Mouse (Mus musculus): ENCODE results near the gene Apoc1. TPM values are rescaled to one million over a fixed set of nuclear protein-coding genes. Genes with fewer than 3 reads are reported as not detected.

The Apoc1 gene
- 1 to 10 TPM; 4.8 to 7.5 TPM for total RNA-seq (2021)

DNA sequence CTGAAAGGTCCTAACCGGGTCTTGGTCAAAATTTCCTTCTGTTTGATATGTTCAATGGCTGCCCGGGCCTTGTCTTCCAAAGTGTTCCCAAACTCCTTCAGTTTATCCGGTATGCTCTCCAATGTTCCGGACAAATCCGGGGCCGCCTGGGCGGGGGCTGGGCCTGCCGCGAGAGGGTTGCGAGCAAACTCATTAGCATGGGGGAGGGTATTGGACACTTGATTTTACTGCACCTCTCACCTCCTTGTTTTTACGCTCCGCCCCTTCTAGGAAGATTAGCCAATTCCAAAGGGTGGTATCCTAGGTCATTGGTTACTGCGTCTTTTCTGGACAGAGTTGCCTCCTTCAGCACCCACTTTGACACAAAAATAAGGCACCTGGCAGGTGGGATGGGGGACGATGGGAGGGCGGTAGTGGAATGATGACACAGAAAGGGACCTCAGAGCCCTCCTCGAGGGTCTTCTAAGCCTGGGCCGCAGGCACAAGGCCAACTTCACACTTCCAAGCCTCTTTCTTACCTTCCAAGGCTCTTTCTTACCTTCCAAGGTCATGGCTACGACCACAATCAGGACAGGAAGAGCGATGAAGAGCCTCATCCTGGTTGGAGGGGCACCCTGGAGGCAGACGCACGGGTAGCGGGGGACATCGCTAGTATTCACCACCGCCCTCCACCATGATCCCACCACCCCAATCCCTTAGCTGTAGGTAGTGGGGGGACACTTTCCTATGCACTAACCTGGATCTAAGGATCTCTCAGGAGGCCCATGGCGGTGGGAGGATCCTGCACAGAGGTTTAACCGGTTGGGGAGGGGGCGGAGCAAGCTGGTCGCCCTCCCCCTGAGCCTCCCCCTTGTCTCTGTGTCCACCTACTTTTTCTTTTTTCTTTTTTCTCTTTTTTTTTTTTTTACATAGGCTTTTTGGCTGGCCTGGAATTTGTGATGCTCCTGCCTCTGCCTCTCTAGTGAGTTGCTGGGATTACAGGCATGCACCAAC lies at the start of gene Apoc1:
Gene Apoc1 (minus strand): TSS at position 788 of the 993 bp plus-strand sequence.
- no peak for DNase-seq (ENCODE audit: extremely low spot score in 1 of 2, low spot score in 1 of 2)

GRCm38 (mm10) chr7:19741329-19742031 lies 49.0 kb upstream of the Apoc1 start:
- no peak for DNase-seq (ENCODE audit: extremely low spot score in 1 of 2, low spot score in 1 of 2)

DNA sequence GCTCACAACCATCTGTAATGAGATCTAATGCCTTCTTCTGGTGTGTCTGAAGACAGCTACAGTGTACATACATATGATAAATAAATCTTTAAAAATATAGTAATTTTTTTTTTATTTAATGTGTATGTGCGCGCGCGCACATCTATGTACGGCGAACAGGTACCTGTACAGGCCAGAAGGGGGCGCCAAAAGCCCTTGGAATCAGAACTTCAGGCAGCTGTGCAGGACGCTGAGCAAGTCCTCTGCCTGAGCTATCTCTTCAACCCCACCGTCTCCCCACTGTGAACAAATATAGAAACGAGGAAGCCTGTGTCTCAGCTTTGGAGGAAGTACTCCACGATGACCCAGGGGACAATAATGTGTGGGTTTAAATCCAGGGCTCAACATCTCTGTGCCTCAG lies 47.8 kb upstream of the Apoc1 start:
- no peak for DNase-seq (ENCODE audit: extremely low spot score in 1 of 2, low spot score in 1 of 2)

DNA sequence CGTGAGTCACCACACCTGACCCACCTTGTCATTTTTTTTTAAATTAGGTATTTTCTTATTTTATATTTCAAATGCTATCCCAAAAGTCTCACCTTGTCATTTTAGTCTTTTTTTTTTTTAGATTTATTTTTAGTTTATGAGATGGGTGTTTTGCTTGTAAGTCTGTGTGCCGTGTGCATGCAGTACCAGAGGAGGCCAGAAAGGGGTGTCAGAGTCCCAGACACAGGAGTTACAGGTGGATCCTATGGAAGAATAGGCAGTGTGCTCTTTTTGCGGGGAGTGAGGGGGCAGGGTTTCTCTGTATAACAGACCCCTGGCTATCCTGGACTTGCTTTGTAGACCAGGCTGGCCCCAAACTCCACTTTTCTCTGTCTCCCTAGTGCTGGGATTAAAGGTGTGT lies 46.3 kb upstream of the Apoc1 start:
- DNase-seq (ENCODE audit: extremely low spot score in 1 of 2, low spot score in 1 of 2) = no peak

DNA sequence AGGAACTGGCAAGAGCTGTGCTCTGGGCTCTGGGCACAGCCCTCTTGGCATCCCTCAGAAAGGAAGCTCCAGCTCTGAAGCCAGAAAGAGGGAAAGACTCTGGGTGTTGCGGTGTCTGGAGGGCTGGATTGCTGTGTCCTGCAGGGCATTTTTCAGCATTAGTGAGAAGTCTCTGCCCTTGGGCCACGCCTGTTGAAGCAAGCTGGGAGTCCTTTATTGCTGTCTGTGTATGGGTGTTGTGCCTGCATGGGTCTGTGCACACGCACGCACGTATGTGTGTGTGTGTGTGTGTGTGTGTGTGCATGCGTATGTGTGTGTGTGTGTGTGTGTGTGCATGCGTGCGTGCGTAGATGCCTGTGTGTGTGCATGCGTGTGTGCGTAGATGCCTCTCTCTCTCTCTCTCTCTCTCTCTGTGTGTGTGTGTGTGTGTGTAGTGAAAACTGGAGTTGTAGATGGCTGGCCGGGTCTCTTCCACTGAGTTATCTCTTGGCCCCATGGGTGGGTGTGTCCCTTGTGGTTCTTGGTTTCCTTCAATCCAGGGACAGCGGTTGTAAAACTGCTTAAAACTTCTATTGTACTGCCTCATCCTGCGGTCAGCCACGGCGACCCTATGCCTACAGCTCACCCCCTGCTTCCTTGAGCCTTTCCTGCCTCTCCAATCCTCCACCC lies 44.1 kb upstream of the Apoc1 start:
- no peak for DNase-seq (ENCODE audit: extremely low spot score in 1 of 2, low spot score in 1 of 2)

DNA sequence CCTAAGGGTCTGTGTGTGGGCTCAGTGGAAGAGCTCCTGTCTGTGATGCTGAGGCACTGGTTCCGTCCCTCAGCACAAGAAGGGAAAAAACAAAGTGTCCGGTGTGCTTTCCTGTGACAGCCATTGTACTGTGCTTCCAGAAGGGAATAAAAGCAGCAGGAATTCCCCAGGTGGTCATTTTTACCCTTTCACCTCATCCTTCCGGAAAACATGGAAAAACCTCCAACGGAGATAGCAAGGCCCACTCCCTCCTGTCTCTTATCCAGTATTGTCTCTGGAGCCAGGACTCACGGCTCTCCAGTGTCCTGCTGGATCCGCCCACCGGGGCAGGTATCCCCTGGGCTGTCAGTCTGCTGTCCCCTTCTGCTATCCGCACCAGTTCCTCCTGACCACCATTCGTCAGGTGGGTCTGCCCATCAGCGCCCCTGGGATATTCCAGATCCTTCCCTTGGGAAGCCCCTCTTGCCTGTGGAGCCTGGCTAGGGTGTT lies 41.8 kb upstream of the Apoc1 start:
- DNase-seq (ENCODE audit: extremely low spot score in 1 of 2, low spot score in 1 of 2) = no peak

DNA sequence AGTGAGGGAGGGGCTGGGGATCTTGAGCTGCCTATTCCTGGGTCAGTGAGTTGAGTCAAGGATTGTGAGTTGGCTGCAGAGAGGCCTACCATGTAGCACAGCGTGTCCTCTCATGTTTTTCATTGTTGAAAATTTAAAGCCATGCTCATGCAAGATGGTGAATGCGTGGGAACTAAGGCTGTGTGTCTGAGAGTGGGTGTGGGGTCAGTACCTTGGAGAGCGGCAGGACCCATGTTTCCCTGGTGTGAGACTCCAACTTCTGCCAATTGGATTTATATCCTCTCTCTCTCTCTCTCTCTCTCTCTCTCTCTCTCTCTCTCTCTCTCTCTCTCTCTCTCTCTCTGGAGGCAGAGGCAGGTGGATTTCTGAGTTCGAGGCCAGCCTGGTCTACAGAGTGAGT lies 34.1 kb upstream of the Apoc1 start:
- no peak for DNase-seq (ENCODE audit: extremely low spot score in 1 of 2, low spot score in 1 of 2)

DNA sequence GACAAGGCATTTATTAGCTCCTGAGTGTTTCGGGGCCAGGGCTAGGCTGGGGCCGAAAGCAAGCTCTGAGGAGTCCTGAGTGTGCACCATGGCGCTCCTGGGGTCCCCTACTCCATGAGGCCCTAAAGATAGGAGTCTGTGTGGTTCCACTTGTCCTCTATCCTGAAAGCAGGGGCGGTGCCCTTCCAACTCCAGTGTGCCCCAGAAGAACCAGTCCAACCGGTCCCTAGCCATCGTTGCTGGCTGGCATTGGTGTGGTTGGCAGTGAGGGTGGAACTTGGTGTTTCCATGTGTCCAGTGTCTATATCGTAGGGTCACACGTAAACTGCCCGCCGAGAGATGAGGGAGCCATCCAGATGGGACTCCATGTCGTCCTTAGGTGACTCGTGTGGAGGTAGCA lies 31.7 kb upstream of the Apoc1 start:
- no peak for DNase-seq (ENCODE audit: extremely low spot score in 1 of 2, low spot score in 1 of 2)

DNA sequence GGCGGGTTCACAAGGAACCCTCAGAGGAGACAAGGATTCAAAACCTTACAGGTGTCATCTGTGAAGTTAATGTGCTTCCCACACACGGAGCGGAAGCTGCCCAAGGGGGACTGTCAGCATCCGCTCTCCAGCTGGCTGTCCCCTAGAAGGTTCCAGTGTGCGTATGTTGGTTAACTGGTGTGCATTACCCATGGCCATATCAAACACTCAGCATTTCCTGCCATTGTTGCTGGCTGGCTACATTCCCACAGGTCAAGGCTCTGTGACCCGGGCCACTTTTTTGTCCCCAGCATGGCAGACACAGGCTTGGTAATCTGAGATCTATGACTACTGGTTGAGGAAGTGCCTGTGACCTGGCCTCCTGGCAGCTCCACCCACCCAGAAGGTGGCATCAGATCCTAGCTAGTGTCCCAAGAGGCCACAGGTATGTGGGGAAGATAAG lies 30.3 kb upstream of the Apoc1 start:
- no peak for DNase-seq (ENCODE audit: extremely low spot score in 1 of 2, low spot score in 1 of 2)

DNA sequence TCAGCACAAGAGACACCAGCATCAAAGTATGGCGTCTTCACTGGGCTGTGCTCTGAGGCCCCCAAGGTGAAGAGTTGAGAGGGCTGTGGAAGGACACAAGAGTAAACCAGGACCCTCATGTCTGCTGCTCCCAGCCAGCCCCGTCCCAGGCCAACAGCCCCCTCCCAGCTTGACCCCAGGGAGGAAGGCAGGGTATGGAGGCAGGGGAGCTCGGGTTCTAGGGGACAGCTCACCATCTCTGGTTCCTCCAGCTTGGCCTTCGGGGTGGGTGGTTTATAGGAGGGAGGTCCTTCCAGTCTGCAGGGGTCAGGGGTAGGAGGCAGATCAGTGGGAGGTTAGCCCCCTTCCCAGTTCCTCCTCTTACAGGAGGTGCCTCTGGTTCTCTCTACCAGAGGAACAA lies 26.7 kb upstream of the Apoc1 start:
- DNase-seq (ENCODE audit: extremely low spot score in 1 of 2, low spot score in 1 of 2) = no peak

DNA sequence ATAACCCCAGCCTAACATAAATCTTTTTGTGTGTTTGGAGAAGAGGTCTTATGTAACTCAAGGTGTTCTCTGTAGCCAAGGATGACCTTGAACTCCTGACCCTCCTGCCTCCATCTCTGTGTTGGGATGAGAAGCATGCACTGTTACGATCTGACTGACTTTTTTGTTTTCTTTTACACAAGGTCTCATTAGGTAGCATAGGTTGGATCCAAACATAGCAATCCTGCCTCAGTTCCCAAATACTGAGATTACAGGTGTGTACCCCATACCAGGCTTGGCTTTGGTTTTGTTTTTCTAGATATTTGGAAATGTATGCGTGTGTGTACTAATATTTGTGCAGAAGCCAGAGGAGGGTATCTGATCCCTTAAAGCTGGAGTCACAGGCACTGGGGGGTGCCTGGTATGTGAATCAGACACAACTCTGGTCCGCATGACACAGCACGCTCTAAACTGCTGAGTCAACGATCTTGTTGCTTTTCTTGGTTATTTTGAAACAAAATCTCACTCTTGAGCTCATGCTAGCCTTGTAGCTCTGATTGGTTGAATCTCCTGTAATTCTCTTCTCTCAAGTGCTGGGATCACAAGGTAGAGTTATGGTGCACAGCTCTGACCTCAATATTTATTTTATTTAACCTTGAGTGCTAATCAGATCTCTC lies 26.0 kb upstream of the Apoc1 start:
- no peak for DNase-seq (ENCODE audit: extremely low spot score in 1 of 2, low spot score in 1 of 2)

DNA sequence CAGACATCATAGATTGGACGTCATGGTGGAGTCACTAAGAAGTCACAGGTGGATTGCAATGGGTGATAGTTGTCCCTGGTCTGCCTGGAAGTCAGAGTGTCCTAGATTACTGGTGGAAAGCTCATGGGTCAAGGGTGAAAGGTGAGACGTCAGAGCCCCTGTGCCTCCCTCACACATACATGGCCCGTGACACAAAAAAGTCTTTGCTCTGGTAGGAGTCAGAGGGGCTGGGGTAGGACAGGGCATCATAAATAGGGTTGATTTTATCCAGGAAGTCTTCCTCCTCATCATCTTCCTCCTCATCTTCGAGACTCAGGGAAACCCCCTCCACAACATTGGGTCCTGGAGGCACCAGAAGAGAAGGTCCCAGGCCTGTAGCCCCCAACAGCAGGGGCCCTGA lies 24.9 kb upstream of the Apoc1 start:
- no peak for DNase-seq (ENCODE audit: extremely low spot score in 1 of 2, low spot score in 1 of 2)

DNA sequence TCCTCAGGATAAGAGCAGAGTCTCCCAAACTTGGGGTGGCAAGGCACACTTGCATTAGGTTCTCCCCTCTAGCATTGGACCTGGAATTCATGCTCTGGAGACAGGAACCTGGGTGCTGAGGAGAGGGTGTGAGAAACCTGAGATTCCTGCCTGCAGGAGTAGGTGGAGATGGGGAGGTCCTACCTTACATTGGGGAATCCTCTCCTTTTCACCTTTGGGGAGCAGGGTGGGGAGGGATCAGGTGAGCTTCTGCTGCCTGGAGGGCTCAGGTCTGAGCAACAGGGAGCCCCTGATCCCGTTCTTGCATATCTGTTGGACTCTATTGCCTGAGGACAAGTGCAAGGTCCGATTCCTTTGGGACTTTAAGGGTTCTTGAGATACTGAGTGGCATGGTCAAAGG lies 24.4 kb upstream of the Apoc1 start:
- DNase-seq (ENCODE audit: extremely low spot score in 1 of 2, low spot score in 1 of 2) = no peak

DNA sequence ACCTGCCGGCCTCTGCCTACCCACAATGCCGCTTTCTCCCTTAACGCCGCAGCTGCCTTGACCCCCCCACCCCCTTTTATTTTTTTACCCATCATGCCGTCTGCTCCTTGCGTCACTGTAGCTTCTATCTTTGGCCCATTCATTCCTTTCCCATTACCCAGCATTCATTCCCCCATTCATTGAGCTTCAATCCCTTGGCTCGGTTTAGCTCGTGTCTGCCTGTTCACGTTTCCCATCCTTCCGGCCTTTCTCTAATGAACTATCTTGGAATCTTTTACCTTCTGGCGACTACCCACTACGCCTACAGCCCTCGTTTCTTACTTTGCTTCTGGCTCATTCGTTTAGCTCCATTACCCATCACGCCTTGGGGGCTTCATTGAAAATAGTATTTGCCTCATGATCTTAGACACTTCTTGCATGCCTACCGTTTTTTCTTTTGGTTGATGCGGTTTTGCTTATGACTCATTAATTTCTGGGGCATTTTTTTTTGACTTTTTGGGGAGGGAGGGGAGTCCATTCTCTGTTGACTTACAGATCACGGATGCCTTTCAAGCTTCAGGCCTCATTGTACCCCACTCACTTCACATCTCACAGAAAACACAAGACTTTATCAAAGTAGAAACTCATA lies 23.7 kb upstream of the Apoc1 start:
- DNase-seq (ENCODE audit: extremely low spot score in 1 of 2, low spot score in 1 of 2) = peak in 1 of 2 experiments; percentile 26

GRCm38 (mm10) chr7:19715239-19716054 lies 23.0 kb upstream of the Apoc1 start, which contains the start of gene Tomm40:
Tomm40 (minus strand) TSS chr7:19715438.
- peak; percentile 81 to 88 for DNase-seq (ENCODE audit: extremely low spot score in 1 of 2, low spot score in 1 of 2)

DNA sequence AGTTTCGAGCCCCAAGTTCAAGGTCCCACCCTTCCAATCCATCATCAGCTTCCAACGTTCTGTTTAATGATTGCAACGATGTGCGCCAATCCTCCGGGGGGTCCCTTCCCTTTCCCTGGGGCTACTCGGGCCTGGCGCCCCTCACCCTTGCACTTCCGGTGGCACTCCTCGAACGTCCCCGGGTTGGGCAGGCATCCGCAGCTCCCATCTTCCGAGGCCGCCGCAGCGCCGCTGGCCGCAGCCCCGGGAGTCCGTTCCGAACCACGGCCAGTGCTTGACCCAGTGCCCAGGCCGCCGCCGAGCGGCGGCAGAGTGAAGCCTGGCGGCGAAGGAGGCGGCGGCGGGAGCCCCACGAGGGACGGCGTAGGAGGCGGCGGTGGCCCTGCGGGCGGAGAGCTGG lies 22.4 kb upstream of the Apoc1 start:
- no peak for DNase-seq (ENCODE audit: extremely low spot score in 1 of 2, low spot score in 1 of 2)

DNA sequence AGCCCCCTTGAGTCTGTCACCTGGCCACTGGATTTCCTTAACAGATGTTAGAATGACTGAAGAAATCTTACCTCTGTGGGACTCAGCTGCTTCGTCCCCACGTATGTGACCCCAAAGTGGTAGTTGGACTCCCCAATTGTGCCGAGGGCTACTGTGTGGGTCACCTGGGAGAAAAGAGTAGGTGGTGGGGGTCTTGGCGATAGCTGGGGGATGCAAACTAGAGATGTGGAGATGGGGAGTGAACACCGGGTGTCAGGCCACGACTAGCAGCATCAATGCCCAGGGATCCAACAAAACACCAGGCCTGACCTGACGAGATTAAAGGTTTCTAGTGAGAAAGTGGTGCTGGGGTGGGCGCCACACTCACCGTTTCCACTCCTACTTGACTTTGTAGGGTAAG lies 21.1 kb upstream of the Apoc1 start:
- DNase-seq (ENCODE audit: extremely low spot score in 1 of 2, low spot score in 1 of 2) = no peak

DNA sequence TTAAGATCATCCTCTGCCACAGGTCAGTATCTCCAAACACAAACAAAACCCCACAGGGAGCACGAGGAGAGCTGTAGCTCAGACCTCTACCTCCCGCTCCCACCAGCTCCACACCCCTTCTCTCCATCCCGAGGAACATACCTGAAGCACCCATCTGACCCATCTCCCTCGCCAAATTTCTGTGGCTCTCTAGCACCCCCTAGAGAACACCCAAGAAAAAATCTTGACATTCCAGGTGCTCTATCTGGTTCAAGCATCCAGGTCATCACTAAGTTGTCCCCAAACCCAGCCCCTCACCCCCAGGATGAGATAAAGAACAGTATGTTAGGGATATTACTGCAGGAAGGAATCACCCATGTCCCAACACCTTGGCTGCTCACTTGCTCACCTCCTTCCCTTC lies 20.7 kb upstream of the Apoc1 start:
- DNase-seq (ENCODE audit: extremely low spot score in 1 of 2, low spot score in 1 of 2) = no peak

GRCm38 (mm10) chr7:19712414-19712813 lies 20.0 kb upstream of the Apoc1 start:
- no peak for DNase-seq (ENCODE audit: extremely low spot score in 1 of 2, low spot score in 1 of 2)
